Mouse (Mus musculus) liver, adult 2 months (tissue): ENCODE results near the gene Ddt.

ENCODE experiments used
- CTCF ChIP-seq: fragments of 200-500 bp; IDR thresholded peaks from 2 replicates; pipeline ENCODE4 v1.5.1; 2011; ENCODE audit warnings: low read depth, low read length, control low read depth
- POLR2A ChIP-seq: fragments of 200-500 bp; IDR thresholded peaks from 2 replicates; pipeline ENCODE4 v1.6.1; 2011; ENCODE audit warnings: low read length, control low read depth; ENCODE audit not compliant: insufficient read depth; ENCODE audit errors: extremely low read depth

- TF ChIP-seq POLR2A (no peak), CTCF (no peak)
These were observed 6.3 kb upstream of the Ddt start for GRCm38 (mm10) chr10:75779206-75780174.
